Mouse (Mus musculus): ENCODE results near the gene Ucp3.
"Not testable (repeated sequence)": the region's sequence is repeated elsewhere in the genome, so short reads cannot be mapped to it uniquely, and the experiment has no call there.

Ucp3 gene

GRCm38 (mm10) chr7:100473846-100474454 lies 1.2 kb downstream of the Ucp3 start:
- CTCF ChIA-PET, result no interaction called here

DNA sequence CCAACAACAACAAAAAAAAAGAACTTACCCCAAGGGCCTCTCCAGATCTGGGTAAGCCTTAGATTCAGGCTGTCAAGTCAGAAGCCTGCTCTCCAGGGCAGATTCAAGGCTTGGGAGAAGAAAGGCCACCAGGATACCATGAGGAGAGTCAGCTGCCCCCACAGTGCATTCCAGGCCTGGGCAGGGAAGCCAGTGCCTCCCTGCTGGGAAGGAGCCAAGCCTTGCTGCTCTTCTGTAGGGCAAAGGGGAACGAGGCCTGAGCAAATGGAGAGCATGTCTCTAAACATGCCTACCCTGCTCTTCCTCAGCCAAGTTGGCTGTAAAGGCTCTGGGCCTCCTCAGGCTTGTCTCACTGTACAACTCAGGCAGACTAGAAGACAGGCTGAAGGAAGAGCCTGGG lies 1.9 kb downstream of the Ucp3 start:
- CTCF ChIA-PET, result no interaction called here

GRCm38 (mm10) chr7:100479100-100479822 lies 6.5 kb downstream of the Ucp3 start:
- CTCF ChIA-PET, result no interaction called here

- CTCF ChIA-PET, result no interaction called here
Observed at GRCm38 (mm10) chr7:100479823-100480164, 7.0 kb downstream of the Ucp3 start.

GRCm38 (mm10) chr7:100480175-100480574 lies 7.4 kb downstream of the Ucp3 start:
- CTCF ChIA-PET, result no interaction called here

DNA sequence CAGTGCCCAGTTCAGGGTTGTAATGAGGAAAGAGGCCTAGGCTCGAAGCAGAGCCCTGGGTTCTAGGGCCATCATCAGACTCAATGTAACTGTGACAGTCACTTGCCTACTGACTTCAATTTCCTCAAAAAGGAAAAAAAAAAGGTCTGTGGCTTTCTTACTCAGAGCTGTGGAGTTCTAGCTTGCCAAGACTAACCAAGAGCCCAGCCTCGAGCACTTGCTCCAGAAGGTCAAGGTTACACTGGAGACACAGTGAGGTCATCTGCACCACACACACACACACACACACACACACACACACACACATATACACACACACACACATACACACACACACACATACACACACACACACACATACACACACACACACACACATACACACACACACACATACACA lies 9.3 kb downstream of the Ucp3 start:
- CTCF ChIA-PET, result not testable (repeated sequence)

- CTCF ChIA-PET, result interaction anchor here (0.6 to 0.7 kb wide), 2 partner anchors 973 to 1736 kb away, joined by 5 to 15 read pairs; no protein-coding TSS in a partner anchor
Observed at GRCm38 (mm10) chr7:100484493-100484892, 11.7 kb downstream of the Ucp3 start.

GRCm38 (mm10) chr7:100487301-100487700 lies 14.5 kb downstream of the Ucp3 start:
- CTCF ChIA-PET, result no interaction called here

DNA sequence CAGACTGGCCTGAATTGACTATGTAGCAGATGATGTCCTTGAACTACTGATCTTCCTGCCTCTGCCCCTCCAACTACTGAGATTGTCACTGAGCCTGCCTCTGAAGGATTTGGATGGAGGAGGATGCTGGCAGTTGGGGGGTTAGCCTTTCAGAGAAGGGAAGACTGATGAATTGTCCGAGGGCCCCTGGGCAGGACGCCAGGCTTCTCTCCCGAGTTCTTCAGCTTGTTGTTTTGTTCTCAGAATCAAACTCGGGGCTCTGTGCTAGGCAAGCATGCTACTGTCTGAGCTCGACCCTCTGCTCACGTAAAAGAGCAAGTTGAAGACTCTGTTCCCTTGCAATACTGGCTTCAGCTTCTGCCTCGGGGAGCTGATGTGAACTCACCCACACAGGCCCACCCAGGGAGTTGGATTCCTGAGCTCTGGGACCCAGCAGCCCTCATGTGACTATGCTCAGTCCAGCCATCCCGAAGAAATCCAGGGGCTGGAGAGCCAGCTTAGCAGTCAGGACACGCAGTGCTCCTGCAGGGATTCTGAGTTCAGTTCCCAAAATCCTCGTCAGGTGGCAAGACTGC lies 15.8 kb downstream of the Ucp3 start:
- CTCF ChIA-PET, result no interaction called here

DNA sequence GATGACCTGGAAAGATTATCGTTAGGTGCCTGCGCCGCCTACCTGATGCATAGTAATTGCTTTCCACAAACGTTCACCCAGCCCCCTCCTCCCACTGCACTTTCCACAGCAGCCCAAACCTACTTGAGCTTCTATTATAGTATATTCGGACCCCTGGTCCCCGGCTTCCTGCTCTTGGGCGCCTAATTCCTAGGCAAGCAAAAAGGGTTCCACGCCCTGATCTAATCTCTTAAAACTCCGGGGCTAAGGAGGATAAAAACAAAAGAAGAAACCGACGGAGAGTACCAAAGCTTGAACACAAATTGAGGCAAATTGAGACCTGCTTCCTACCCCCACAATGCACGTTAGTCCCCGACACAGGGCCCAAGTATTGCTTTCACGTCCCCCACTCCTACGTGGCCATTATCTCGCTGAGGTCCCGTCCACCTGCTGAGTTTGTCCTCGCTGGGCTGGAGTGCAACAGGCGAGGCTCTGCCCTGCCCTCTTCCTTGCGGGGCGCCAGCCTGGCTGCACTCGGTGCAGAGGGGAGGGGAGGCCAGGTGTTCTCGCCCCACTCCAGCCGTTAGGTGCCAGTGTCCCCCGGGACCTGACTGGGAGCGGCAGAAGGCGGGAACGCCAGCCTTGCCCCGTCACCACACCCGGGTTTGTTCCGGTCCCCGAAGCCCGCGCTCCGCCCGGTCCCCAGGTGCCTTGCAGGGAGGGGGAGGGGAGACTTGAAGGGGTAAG lies 19.8 kb downstream of the Ucp3 start:
- CTCF ChIA-PET, result no interaction called here

DNA sequence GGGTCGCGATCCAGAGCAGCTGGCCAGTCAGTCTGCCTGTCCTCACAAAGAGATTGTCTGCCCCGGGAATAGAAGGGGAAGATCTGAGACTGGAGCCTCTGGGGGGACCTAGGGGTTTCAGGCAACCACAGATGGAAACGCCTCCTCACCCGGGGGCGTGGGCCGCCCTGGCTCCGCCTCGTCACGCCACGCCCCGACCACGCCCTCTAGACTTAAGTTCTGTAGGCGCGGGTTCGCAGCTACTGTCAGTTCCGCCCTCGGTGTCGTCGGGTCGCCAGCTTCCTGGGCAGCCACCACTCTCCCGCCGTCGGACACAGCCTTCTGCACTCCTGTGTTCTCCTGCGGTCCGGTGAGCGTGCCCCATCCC lies 20.3 kb downstream of the Ucp3 start, which contains the start of gene Ucp2:
TSS of gene Ucp2 (plus strand) at position 221 of the 367 bp plus-strand sequence.
- CTCF ChIA-PET, result interaction anchor here (0.6 kb wide), 1 partner anchor 301 kb away, joined by 5 read pairs; no protein-coding TSS in a partner anchor

DNA sequence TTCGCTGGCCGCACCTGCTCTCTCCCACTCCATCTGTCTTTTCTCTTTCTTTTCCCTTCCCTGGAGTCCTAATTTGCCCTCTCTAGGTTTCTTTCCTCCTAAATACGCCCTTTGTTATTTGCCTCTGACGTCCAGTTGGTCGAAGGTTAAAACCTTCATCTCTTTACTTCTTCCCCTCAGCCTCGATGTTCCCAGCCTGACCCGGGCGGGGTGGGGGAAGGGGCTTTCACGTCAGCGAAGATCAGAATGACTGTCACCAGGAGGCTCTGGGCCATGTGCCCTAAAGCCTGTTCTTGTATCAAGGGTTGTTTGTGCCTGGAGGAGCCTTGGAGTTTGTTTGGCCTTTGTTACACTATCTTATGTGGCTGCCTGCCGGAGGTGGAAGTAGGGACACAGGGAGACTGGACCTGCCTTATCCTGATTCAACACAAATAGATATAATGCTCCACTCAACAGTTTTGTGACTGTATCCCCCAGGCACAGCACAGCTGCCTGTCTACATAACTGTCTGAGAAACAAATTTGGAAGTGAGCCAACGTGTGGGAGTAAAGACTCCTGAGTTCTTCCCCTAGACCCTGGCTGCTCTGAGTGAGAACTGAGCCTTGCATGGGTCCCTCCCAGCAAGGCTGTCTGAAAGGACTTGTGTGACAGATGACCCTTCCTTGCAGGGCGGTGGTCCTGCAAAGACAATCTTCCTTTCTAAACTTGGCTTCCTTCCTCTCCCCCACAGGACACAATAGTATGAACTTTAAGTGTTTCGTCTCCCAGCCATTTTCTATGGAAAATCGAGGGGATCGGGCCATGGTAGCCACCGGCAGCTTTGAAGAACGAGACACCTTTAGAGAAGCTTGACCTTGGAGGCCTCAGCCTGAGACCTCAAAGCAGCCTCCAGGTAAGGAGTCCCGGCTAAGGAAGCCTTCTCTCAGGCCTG lies 21.0 kb downstream of the Ucp3 start:
- CTCF ChIA-PET, result interaction anchor here (0.6 kb wide), 1 partner anchor 300 kb away, joined by 5 read pairs; no protein-coding TSS in a partner anchor

GRCm38 (mm10) chr7:100494415-100494831 lies 21.6 kb downstream of the Ucp3 start:
- CTCF ChIA-PET, result interaction anchor here (0.6 kb wide), 1 partner anchor 89 kb away, joined by 3 read pairs; no protein-coding TSS in a partner anchor

DNA sequence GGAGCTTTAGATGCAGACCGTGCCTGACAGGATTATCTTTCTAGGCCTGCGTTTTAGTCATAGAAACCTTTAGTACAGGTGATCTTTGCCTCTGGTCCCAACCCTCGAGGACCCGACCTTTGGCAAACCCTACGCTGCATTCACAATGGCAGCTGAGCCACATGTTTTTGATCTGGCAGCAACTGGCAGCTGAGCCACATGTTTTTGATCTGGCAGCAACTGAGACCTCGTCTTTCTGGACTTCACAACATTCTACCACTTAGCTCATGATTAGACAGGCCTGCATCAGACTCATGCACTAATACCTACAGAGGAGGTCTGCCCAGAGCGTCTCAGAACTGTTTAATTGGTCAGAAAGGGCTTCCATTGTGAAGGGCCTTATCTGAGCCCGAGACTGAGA lies 22.3 kb downstream of the Ucp3 start:
- CTCF ChIA-PET, result interaction anchor here (0.6 kb wide), 1 partner anchor 88 kb away, joined by 3 read pairs; no protein-coding TSS in a partner anchor

DNA sequence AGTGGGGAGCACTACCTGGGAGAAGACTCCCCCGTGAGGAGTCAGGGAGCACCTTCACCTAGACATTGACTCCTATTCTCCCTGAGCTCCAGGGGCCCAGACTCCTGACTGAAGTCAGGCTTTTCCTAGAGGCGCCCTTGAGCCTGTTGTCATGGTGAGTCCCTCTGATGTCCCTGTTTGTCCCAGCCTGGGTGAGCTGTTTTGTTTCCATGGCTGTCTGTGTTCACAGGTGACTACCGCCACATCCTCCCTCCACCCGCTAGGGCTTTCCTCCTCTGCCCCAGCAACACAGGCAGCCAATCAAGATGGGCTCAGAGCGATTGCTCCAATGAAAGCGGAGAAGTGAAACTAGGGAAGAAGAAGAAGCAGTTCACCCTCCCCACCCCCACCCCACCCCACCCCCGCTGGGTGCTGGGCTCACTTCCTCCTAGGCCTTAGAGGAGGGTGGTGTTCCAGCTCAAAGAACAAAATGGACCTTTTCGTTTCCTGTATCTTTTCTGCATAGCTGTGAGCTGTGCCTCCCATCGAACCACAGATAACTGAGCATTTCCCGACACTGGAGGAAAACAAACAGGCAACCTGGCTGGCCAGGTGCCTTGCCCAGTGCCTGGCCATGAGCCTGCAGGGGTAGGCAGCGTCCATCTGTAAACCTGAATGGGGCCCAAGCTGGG lies 22.9 kb downstream of the Ucp3 start:
- CTCF ChIA-PET, result no interaction called here

- CTCF ChIA-PET, result no interaction called here
Observed at GRCm38 (mm10) chr7:100496371-100496770, 23.6 kb downstream of the Ucp3 start.

DNA sequence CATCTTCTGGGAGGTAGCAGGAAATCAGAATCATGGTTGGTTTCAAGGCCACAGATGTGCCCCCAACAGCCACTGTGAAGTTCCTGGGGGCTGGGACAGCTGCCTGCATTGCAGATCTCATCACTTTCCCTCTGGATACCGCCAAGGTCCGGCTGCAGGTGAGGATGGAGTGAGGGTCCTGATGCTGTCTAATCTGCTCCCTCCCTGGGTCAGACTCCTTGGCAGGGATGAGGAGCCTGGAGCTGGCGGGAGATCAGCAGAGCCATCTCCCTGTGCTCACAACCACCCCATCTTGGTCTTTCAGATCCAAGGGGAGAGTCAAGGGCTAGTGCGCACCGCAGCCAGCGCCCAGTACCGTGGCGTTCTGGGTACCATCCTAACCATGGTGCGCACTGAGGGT lies 24.0 kb downstream of the Ucp3 start:
- CTCF ChIA-PET, result no interaction called here

DNA sequence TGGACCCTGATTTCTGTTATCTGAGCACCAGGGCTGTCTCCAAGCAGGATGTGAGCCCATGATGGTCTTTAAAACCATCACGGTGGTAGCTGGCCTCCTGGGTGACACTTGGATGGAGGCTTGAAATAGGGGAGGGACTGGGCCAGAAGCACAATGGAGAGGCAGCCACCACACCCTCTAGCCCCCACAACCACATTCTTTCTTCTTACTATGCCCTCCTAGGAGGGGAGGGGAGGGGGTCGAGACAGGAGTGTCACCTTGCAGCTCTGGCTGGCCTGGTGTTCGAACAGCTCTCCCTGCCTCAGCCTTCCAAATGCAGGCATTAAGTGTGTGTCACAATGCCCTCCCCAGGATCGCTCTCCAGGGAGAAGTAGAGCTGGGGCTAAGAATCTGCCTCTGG lies 24.6 kb downstream of the Ucp3 start:
- CTCF ChIA-PET, result interaction anchor here (0.5 kb wide), 1 partner anchor 30 kb away, joined by 3 read pairs; no protein-coding TSS in a partner anchor

GRCm38 (mm10) chr7:100497982-100498381 lies 25.2 kb downstream of the Ucp3 start:
- CTCF ChIA-PET, result interaction anchor here (0.5 kb wide), 1 partner anchor 30 kb away, joined by 3 read pairs; no protein-coding TSS in a partner anchor

- CTCF ChIA-PET, result no interaction called here
Observed at GRCm38 (mm10) chr7:100499465-100499864, 26.7 kb downstream of the Ucp3 start.

Measured in spleen, embryonic (tissue).